Mouse (Mus musculus) ovary, postnatal 36 days (tissue): ENCODE measurements around the gene Edaradd.

Experiments
- DNase-seq: peaks from one replicate; pipeline ENCODE4 v3.0.0; 2022; ENCODE audit warnings: low spot score, mixed read lengths

Gene Edaradd

GRCm38 (mm10) chr13:12460881-12461729 is 59.1 kb downstream of the Edaradd start:
- peak; percentile 95 for DNase-seq

- peak; percentile 48 for DNase-seq
Observed at GRCm38 (mm10) chr13:12460443-12460842, 59.8 kb downstream of the Edaradd start.

DNA sequence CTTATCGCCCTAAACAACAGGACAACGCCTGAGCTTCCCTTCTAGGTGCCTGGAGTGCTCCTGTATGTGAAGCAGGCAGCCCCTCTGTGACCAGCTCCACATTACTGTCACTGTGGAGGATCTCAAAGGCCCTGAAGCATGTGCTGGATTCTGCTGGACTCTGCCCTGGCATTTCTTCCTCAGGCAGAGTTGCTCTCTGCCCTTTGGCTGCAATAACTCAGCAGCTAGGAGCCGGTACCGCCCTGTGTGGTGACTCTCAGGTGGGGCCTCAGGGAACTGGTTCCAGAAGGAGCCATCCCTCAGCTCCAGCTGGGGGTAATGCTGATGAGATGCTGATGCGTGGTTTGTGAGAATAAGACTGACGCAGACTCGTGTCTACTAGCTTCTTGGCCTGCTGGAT is 63.5 kb downstream of the Edaradd start:
- no peak for DNase-seq

DNA sequence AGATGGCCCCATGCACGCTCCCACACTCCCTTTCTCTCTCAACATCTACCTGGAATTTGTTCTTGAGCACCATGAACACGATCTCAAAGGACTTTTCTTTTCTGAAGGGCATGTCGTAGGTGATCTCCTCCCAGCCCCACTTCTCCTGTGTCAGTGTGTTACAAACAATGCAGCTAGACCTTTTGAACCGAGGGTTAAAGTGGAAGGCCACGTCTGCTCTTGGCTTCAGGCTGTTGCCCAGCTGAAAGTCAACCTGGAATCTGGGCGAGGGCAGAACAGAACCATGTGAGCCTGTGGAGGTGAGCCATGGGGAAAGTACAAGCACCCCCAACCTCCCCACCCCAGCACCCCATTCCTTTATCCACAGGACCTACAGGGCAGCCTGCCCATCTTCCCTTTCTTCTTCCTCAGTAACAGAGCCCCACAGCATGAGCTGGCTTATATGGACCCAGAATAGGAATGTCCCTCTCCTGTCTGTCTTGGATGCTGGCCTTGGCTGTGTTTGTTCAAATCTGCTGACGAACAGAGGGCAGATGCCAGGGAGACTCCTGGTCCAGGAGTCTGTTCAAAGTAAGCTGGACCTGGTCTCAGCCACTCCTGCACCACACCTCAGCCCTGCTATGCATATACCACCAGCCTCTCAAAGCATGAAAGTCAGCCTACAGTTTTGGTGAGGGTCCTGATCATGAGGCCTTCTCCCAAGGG is 65.4 kb downstream of the Edaradd start:
- no peak for DNase-seq

- DNase-seq, result no peak
Observed at GRCm38 (mm10) chr13:12453150-12453549, 67.1 kb downstream of the Edaradd start.

GRCm38 (mm10) chr13:12442008-12442587 is 78.1 kb downstream of the Edaradd start:
- peak; percentile 8 for DNase-seq

GRCm38 (mm10) chr13:12440813-12441212 is 79.4 kb downstream of the Edaradd start:
- DNase-seq, result no peak

DNA sequence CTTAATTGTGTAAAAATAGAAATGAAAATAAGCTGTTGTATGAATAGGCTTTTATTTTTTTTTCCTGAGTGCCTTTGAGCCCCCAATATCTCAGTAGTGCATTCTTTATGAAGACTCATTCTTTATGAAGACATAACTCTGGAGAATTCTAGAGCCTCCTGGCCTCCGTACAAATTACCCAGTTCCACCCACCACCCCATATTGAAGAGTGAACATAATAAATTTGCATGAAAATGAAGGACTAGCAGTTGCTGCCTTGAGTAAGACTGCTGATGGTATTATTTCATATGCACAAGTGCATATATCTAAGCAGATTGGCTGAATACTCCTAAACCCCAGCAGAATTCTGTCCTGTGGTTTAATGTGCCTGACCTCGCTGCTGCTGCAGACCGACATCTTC is 80.7 kb downstream of the Edaradd start:
- DNase-seq, result no peak

- no peak for DNase-seq
Observed at GRCm38 (mm10) chr13:12433843-12434242, 86.4 kb downstream of the Edaradd start.

- DNase-seq, result no peak
Observed at GRCm38 (mm10) chr13:12428556-12428955, 91.7 kb downstream of the Edaradd start.
